Mouse (Mus musculus) erythroblast, embryonic 14.5 days (primary cell): ENCODE results near the gene Ddx1.

Experiments used
- GATA1 ChIP-seq: IDR thresholded peaks from 2 replicates; pipeline ENCODE4 v1.6.1; 2012; ENCODE audit warnings: low read length, inconsistent platforms, mixed read lengths
- TAL1 ChIP-seq: IDR thresholded peaks from 3 replicates; pipeline ENCODE4 v1.6.1; 2012; ENCODE audit warnings: low read length, inconsistent platforms, mixed read lengths

- TF ChIP-seq GATA1 (no peak), TAL1 (no peak)
Measured at GRCm38 (mm10) chr12:13188059-13188700, 60.8 kb downstream of the Ddx1 start.
